Mouse (Mus musculus) C2C12 (cell line): ENCODE results near the gene Was. TPM values are rescaled to one million over a fixed set of nuclear protein-coding genes. Genes with fewer than 3 reads are reported as not detected.

Experiments
- H3K27me3 ChIP-seq: one replicate; pipeline ENCODE4 v1.6.1; 2011; ENCODE audit not compliant: control insufficient read depth, insufficient read depth, insufficient read length
- H3K36me3 ChIP-seq: one replicate; pipeline ENCODE4 v1.6.1; 2011; ENCODE audit not compliant: control insufficient read depth, insufficient read depth
- H3K4me3 ChIP-seq: one replicate; pipeline ENCODE4 v1.5.1; 2011; ENCODE audit warnings: mild to moderate bottlenecking, control low read depth; ENCODE audit not compliant: poor library complexity, insufficient read depth, severe bottlenecking
- H3K79me2 ChIP-seq: one replicate; pipeline ENCODE4 v1.6.1; 2011; ENCODE audit not compliant: control insufficient read depth, insufficient read depth
- H3K79me3 ChIP-seq: one replicate; pipeline ENCODE4 v1.6.1; 2011; ENCODE audit warnings: low read depth, control low read depth
- H3ac ChIP-seq: one replicate; pipeline ENCODE3; 2011; ENCODE audit warnings: low read depth; ENCODE audit not compliant: control insufficient read depth, insufficient read length
- CEBPB ChIP-seq: IDR thresholded peaks from one replicate; pipeline ENCODE4 v1.6.1; 2011; ENCODE audit warnings: low read depth, mild to moderate bottlenecking, control low read depth, moderate library complexity
- CTCF ChIP-seq: IDR thresholded peaks from one replicate; pipeline ENCODE4 v1.5.1; 2011; ENCODE audit not compliant: control insufficient read depth, insufficient read depth, insufficient read length
- FOSL1 ChIP-seq: IDR thresholded peaks from one replicate; pipeline ENCODE4 v1.8.0; 2011; ENCODE audit warnings: mild to moderate bottlenecking, low read length; ENCODE audit not compliant: poor library complexity, insufficient read depth, severe bottlenecking
- MAX ChIP-seq: IDR thresholded peaks from one replicate; pipeline ENCODE4 v1.6.1; 2011; ENCODE audit warnings: mild to moderate bottlenecking, control low read depth
- MYOD1 ChIP-seq: IDR thresholded peaks from one replicate; pipeline ENCODE4 v1.6.1; 2011; ENCODE audit warnings: low read depth; ENCODE audit not compliant: control insufficient read depth, insufficient read length
- MYOG ChIP-seq: IDR thresholded peaks from one replicate; pipeline ENCODE4 v1.6.1; 2011; ENCODE audit not compliant: control insufficient read depth, insufficient read length; ENCODE audit errors: extremely low read depth
- USF1 ChIP-seq: IDR thresholded peaks from one replicate; pipeline ENCODE4 v1.6.1; 2011; ENCODE audit warnings: low read depth, mild to moderate bottlenecking, control low read depth, moderate library complexity
- polyA plus RNA-seq: library from polyadenylated mRNA; unstranded; fragments of >200 nt; fragmentation: generic; extraction: Trizol; gene quantifications from one replicate; pipeline ENCODE4 v1.2.1, GENCODE M21; 2012; ENCODE audit warnings: missing spikeins

Was gene
- polyA plus RNA-seq, 1 experiment, result 0.74 TPM

- H3K36me3 ChIP-seq, result no peaks in the 10 kb centered on the region
- peak overlapping the region; percentile 49 for H3ac ChIP-seq
- H3K27me3 ChIP-seq, result no peaks in the 10 kb centered on the region
- H3K79me3 ChIP-seq, result no peaks in the 10 kb centered on the region
- H3K4me3 ChIP-seq, result no peak overlapping the region
- TF ChIP-seq MAX, result no peak
- TF ChIP-seq MYOD1, result no peak
- TF ChIP-seq USF1, result no peak
- no peak for TF ChIP-seq FOSL1
- TF ChIP-seq CTCF, result no peak
- TF ChIP-seq MYOG, result no peak
- no peak for TF ChIP-seq CEBPB
- H3K79me2 ChIP-seq, result no peaks in the 10 kb centered on the region
These were observed 4.7 kb downstream of the Was start for GRCm38 (mm10) chrX:8085611-8086010.

- TF ChIP-seq MYOD1, result peak; percentile 81
- peak; percentile 11 for TF ChIP-seq FOSL1
- TF ChIP-seq CTCF, result no peak
- TF ChIP-seq CEBPB, result no peak
- Histone ChIP-seq H3ac (no peak overlapping the region), H3K27me3 (no peaks in the 10 kb centered on the region), H3K79me2 (no peaks in the 10 kb centered on the region), H3K4me3 (no peak overlapping the region), H3K79me3 (no peaks in the 10 kb centered on the region), H3K36me3 (no peaks in the 10 kb centered on the region)
These were observed 5.5 kb downstream of the Was start for GRCm38 (mm10) chrX:8084771-8085259.

GRCm38 (mm10) chrX:8075104-8075503 is 15.2 kb downstream of the Was start:
- Histone ChIP-seq H3K36me3 (peaks cover 20% of the 10 kb centered on the region), H3ac (peak overlapping the region; percentile 59), H3K79me2 (peaks cover 41% of the 10 kb centered on the region), H3K27me3 (no peaks in the 10 kb centered on the region), H3K79me3 (peaks cover 28% of the 10 kb centered on the region), H3K4me3 (no peak overlapping the region)
- no peak for TF ChIP-seq MAX
- TF ChIP-seq CTCF, result no peak
- TF ChIP-seq MYOD1, result no peak

- Histone ChIP-seq H3K36me3 (peaks cover 26% of the 10 kb centered on the region), H3K79me2 (peaks cover 47% of the 10 kb centered on the region), H3ac (peak within 1 kb of the TSS; percentile 87), H3K4me3 (peak within 1 kb of the TSS; percentile 60), H3K79me3 (peaks cover 30% of the 10 kb centered on the region), H3K27me3 (no peaks in the 10 kb centered on the region)
- TF ChIP-seq MYOD1 (no peak), CEBPB (no peak), MAX (no peak), FOSL1 (no peak), CTCF (no peak), USF1 (no peak), MYOG (no peak)
These were observed 15.8 kb downstream of the Was start, which contains the start of gene Suv39h1 for GRCm38 (mm10) chrX:8074430-8075014. TSS of gene Suv39h1 (minus strand) at chrX:8074760.

GRCm38 (mm10) chrX:8073881-8074429 is 16.3 kb downstream of the Was start:
- H3K27me3 ChIP-seq, result no peaks in the 10 kb centered on the region
- peak overlapping the region; percentile 60 for H3K4me3 ChIP-seq
- H3K79me2 ChIP-seq, result peaks cover 53% of the 10 kb centered on the region
- TF ChIP-seq FOSL1 (no peak), CEBPB (no peak), MYOD1 (no peak), MYOG (no peak), CTCF (no peak), USF1 (no peak), MAX (no peak)
- peaks cover 30% of the 10 kb centered on the region for H3K36me3 ChIP-seq
- H3K79me3 ChIP-seq, result peaks cover 35% of the 10 kb centered on the region
- peak overlapping the region; percentile 87 for H3ac ChIP-seq
